Mouse (Mus musculus) urinary bladder, postnatal 25 days (tissue): ENCODE measurements at regions not wholly inside any gene's neighbourhood (a gene's known extent, or its start where the extent isn't known, plus 50 kb on each side); places are given as distances from the start of the nearest gene placed in this dataset.

ENCODE experiments used
- DNase-seq: peaks from one replicate; pipeline ENCODE4 v3.0.0; 2022; ENCODE audit warnings: low spot score

GRCm38 (mm10) chr3:17772886-17773285, 175.3 kb upstream of the Cypt12 start:
- no peak for DNase-seq

GRCm38 (mm10) chr3:17779152-17779551, 169.1 kb upstream of the Cypt12 start:
- DNase-seq: no peak

GRCm38 (mm10) chr3:17784076-17784475, 164.1 kb upstream of the Cypt12 start:
- DNase-seq: no peak

- no peak for DNase-seq
Measured at GRCm38 (mm10) chr3:17784587-17784986, 163.6 kb upstream of the Cypt12 start.

GRCm38 (mm10) chr3:17785106-17786022, 162.8 kb upstream of the Cypt12 start:
- DNase-seq: no peak

GRCm38 (mm10) chr3:17786023-17786720, 162.0 kb upstream of the Cypt12 start:
- DNase-seq: no peak

DNA sequence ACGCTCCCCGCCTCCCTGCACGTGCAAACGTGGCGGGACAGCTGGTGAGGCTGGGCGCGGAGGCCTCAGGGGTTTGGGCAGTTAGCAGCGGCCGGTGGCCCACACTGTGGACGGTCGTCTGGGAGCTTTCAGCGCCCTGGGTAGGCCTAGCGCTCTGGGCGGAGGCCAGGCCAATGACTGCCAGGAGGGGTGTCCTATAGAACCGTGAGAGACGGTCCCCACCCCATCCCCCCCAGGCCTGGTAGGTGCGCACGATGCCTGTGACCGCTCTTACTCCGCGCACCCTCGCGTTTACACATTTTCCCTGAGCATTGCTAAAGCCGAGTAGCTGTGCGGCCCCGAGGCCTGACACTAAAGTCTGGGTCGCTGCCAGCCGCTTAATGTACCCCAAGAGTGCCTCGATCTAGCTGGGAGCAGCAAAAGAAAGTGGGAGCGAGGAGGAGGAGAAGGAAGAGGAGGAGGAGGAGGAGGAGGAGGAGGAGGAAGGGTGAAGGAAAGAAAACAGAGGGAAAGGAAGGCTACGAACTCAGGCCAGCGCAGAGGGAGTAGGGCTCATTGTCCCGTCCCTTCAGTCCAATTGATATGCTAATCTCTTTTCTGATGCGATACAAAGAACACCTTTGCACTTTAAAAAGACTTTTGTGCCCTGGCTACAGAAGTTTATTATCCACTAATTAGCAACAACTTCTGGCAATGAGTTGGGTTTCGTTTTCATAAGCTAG, 161.3 kb upstream of the Cypt12 start:
- no peak for DNase-seq

- no peak for DNase-seq
Measured at GRCm38 (mm10) chr3:17787443-17788333, 160.5 kb upstream of the Cypt12 start.

DNA sequence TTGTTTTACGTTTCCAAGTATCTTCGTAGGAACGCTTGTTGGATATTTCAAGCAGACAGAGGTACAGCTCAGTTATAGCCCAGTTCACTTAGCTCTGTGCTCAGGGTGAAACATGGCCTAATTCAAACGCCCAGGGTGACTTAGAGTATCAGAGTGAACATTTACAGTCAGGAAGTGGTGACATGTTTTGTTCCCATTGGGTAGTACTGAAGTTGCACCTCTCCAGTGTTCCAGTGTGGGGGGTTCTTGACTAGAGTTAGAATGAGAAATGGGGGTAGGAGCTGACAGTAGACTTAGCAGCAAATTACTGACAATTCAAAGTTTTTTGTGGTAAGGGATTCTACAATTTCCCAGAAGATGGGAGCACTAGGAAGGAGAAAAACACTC, 159.9 kb upstream of the Cypt12 start:
- no peak for DNase-seq

- DNase-seq: no peak
Measured at GRCm38 (mm10) chr3:17788778-17789299, 159.4 kb upstream of the Cypt12 start.

- no peak for DNase-seq
Measured at GRCm38 (mm10) chr3:17789454-17790196, 158.6 kb upstream of the Cypt12 start.

DNA sequence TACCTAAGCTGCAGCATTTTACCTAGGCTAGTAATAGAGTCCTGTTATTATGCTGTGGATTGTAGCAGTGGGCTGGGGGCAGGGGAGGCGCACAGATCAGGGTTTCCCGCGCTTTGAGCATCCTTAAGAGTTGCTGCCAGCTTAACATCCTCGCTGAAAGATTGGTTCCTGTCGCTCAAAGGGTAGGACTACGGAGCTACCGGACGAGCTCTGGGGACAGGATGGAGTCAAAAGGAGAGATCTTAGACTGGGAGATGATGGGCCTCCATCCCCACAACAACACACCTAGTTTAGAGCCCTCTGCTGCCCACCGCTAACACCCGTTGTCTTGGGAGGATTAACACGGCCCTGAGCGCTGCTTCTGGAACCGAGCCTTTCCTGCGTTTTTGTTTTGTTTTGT, 157.9 kb upstream of the Cypt12 start:
- no peak for DNase-seq

GRCm38 (mm10) chr3:17790816-17791215, 157.4 kb upstream of the Cypt12 start:
- no peak for DNase-seq

DNA sequence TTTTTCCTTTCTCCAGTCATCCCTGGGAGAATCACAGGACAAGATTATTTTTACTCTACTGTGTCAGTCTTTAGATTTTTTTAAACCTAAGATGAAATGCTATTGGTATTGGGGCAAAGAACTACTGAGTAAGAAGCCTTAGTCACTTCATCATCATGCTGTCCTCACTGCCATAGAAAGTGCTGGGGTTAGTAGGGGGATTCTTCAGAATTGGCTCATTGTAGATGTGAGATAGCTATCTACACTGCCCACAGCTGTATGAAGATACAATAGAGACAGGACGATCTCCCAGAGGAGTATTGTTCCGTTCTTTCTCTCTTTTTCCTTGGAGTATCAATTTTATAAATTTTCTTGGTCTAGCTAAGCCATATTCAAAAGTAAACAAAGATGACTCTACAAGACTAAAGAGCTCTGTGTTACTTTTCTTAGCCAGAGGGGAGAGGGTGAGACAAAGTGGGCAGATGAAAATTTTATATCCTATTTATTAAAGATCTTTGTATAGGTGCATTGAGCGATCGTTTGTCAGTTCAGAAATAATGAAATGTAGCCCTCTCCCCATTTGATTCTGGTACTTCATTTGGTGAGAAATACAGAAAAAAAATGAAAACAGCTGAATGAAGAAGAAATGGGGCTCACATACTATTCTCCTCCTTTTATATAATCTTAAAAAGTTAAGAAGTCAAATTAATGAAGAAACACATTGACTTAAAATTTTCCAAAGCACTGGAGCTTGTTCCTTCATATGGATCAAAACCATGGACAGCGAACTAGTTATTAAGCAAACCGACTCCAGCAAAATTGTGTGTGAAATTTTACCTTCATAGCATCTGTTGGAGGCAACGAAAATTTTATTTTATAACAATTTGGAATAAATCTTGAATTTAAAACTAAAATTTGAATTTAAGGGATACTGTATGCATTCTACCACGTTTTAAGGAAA, 156.6 kb upstream of the Cypt12 start:
- DNase-seq: no peak

DNA sequence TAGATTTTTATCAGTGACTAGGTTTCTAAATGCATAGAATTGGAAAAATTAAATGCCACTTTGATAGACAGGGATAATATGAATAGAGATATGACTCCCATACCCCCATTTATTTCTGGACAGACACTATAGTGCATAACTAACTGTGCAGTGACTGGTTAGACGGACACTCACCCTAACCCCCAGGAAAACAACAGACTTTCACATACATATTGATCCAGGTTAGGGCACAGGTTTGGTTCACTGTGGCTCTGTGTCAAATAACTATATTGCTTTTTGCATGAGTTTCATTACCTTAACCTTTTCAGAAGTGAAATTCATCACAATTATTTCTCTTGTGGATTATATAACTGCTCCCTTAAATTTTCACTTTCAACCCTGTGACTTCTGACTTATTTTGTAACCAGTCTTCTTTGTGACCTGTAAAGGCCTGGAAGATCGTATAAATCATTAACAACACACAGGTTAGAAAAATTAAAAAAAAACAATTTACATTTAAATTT, 155.6 kb upstream of the Cypt12 start:
- DNase-seq: no peak

GRCm38 (mm10) chr3:17793646-17794250, 154.5 kb upstream of the Cypt12 start:
- DNase-seq: no peak

GRCm38 (mm10) chr3:17794251-17795061, 153.8 kb upstream of the Cypt12 start:
- DNase-seq: no peak
